Mouse (Mus musculus): Measurements from ENCODE around the gene Nudt7. TPM values are rescaled to one million over a fixed set of nuclear protein-coding genes. Genes with fewer than 3 reads are reported as not detected.

Nudt7 gene
- polyA plus RNA-seq, 1 experiment = 3.4 TPM

GRCm38 (mm10) chr8:114142199-114142598 lies 8.8 kb downstream of the Nudt7 start:
- no peaks in the 10 kb centered on the region for H3K4me1 ChIP-seq (ENCODE audit: control insufficient read depth, insufficient read depth, insufficient read length)
- DNase-seq (ENCODE audit: low read depth in 1 of 2, low spot score in 2 of 2) = no peak
- no peak overlapping the region for H3K27ac ChIP-seq (ENCODE audit: insufficient read depth, low read length)
- H3K4me3 ChIP-seq (ENCODE audit: extremely low read depth, insufficient read depth, insufficient read length) = no peak overlapping the region
- TF ChIP-seq POLR2A (IDR thresholded peaks at IDR 0.05; ENCODE audit: low read depth, low read length) (no peak), CTCF (IDR thresholded peaks at IDR 0.05; ENCODE audit: extremely low read depth, insufficient read depth, insufficient read length, insufficient replicate concordance) (no peak)
- 0 out of 2 replicates have a peak, but pooled peaks cover 1% of the 10 kb centered on the region for H3K36me3 ChIP-seq (ENCODE audit: control insufficient read depth, insufficient read depth, low read length)
- H3K27me3 ChIP-seq (ENCODE audit: control insufficient read depth, insufficient read depth, low read length) = no peaks in the 10 kb centered on the region

- Histone ChIP-seq H3K36me3 (ENCODE audit: control insufficient read depth, insufficient read depth, low read length) (peaks cover 8% of the 10 kb centered on the region), H3K4me1 (ENCODE audit: control insufficient read depth, insufficient read depth, insufficient read length) (no peaks in the 10 kb centered on the region), H3K27ac (ENCODE audit: insufficient read depth, low read length) (no peak overlapping the region), H3K4me3 (ENCODE audit: extremely low read depth, insufficient read depth, insufficient read length) (no peak overlapping the region), H3K27me3 (ENCODE audit: control insufficient read depth, insufficient read depth, low read length) (no peaks in the 10 kb centered on the region)
- DNase-seq (ENCODE audit: low read depth in 1 of 2, low spot score in 2 of 2) = no peak
- TF ChIP-seq POLR2A (IDR thresholded peaks at IDR 0.05; ENCODE audit: low read depth, low read length) (no peak), CTCF (IDR thresholded peaks at IDR 0.05; ENCODE audit: extremely low read depth, insufficient read depth, insufficient read length, insufficient replicate concordance) (no peak)
- 73% methylated on average over 4 of the region's 4 CpGs for WGBS
These were observed 10.4 kb downstream of the Nudt7 start for GRCm38 (mm10) chr8:114143645-114144290.

DNA sequence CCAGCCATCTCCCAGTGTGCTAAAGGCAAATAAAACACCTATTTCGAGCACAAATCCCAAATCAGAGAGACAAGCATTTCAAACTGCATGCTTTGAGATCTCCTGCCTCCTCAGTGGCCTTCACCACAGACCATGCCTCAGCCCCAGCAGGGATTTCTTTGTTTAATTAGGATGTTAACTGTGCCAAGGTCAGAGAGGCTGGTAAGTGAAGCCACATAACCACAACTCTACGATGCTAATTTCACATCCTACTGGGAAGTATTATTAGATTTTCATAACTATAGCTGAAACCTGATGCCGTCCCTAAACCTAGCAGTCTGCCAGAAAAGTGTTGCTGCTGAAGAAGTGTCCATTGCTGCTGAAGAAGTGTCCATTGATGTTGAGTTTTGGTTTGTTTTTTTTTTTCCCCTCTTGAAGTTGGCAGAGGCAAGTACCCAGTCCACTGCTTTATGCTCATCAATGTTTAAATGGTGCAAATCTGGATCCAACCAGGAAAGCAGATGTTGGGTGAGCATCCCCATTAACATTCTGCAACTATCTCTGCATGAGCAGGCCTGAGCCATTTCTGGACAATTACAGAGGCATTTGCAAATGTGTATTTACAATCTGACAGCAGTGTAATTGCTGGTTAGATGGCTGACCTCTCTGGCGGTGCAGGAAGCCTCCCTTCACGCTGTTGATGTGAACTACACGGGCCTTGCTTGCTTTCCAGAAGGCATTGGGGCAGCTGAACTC lies 20.1 kb downstream of the Nudt7 start:
- Histone ChIP-seq H3K36me3 (ENCODE audit: control insufficient read depth, insufficient read depth, low read length) (peaks cover 8% of the 10 kb centered on the region), H3K4me1 (ENCODE audit: control insufficient read depth, insufficient read depth, insufficient read length) (no peaks in the 10 kb centered on the region), H3K27me3 (ENCODE audit: control insufficient read depth, insufficient read depth, low read length) (no peaks in the 10 kb centered on the region), H3K4me3 (ENCODE audit: extremely low read depth, insufficient read depth, insufficient read length) (no peak overlapping the region), H3K27ac (ENCODE audit: insufficient read depth, low read length) (no peak overlapping the region)
- no peak for TF ChIP-seq CTCF (IDR thresholded peaks at IDR 0.05; ENCODE audit: extremely low read depth, insufficient read depth, insufficient read length, insufficient replicate concordance)
- no peak for TF ChIP-seq POLR2A (IDR thresholded peaks at IDR 0.05; ENCODE audit: low read depth, low read length)
- 82% methylated on average over 6 of the region's 6 CpGs for WGBS
- no peak for DNase-seq (ENCODE audit: low read depth in 1 of 2, low spot score in 2 of 2)

GRCm38 (mm10) chr8:114158586-114158985 lies 25.2 kb downstream of the Nudt7 start:
- Histone ChIP-seq H3K27ac (ENCODE audit: insufficient read depth, low read length) (no peak overlapping the region), H3K4me1 (ENCODE audit: control insufficient read depth, insufficient read depth, insufficient read length) (no peaks in the 10 kb centered on the region), H3K4me3 (ENCODE audit: extremely low read depth, insufficient read depth, insufficient read length) (no peak overlapping the region), H3K36me3 (ENCODE audit: control insufficient read depth, insufficient read depth, low read length) (no peaks in the 10 kb centered on the region), H3K27me3 (ENCODE audit: control insufficient read depth, insufficient read depth, low read length) (no peaks in the 10 kb centered on the region)
- 60% methylated on average over 2 of the region's 2 CpGs for WGBS
- TF ChIP-seq POLR2A (IDR thresholded peaks at IDR 0.05; ENCODE audit: low read depth, low read length) (no peak), CTCF (IDR thresholded peaks at IDR 0.05; ENCODE audit: extremely low read depth, insufficient read depth, insufficient read length, insufficient replicate concordance) (no peak)
- no peak for DNase-seq (ENCODE audit: low read depth in 1 of 2, low spot score in 2 of 2)

GRCm38 (mm10) chr8:114159666-114160065 lies 26.3 kb downstream of the Nudt7 start:
- WGBS = 81% methylated on average over 3 of the region's 3 CpGs
- no peak for DNase-seq (ENCODE audit: low read depth in 1 of 2, low spot score in 2 of 2)
- no peak overlapping the region for H3K27ac ChIP-seq (ENCODE audit: insufficient read depth, low read length)
- TF ChIP-seq POLR2A (IDR thresholded peaks at IDR 0.05; ENCODE audit: low read depth, low read length) (no peak), CTCF (IDR thresholded peaks at IDR 0.05; ENCODE audit: extremely low read depth, insufficient read depth, insufficient read length, insufficient replicate concordance) (no peak)
- H3K4me3 ChIP-seq (ENCODE audit: extremely low read depth, insufficient read depth, insufficient read length) = no peak overlapping the region
- H3K27me3 ChIP-seq (ENCODE audit: control insufficient read depth, insufficient read depth, low read length) = no peaks in the 10 kb centered on the region
- H3K4me1 ChIP-seq (ENCODE audit: control insufficient read depth, insufficient read depth, insufficient read length) = no peaks in the 10 kb centered on the region
- H3K36me3 ChIP-seq (ENCODE audit: control insufficient read depth, insufficient read depth, low read length) = no peaks in the 10 kb centered on the region

DNA sequence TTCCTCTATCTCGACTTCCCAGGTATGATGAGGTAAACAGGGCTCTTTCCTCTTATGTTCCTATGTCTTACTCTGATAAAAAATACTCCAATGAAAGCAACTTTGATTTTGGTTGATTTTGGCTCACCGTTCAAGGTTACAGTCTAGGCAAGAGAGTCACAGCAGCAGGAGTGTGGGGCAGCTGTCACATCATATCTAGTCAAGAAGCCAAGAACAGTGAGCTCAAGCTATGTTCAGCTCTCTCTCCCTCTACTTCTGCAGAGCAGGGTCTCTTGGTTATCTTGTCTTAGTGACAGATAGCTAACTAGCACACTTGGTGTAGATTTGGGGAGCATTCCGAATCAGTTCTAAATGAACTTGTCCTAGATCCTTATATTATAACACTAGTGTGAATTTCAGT lies 30.5 kb downstream of the Nudt7 start:
- Histone ChIP-seq H3K27me3 (ENCODE audit: control insufficient read depth, insufficient read depth, low read length) (no peaks in the 10 kb centered on the region), H3K27ac (ENCODE audit: insufficient read depth, low read length) (no peak overlapping the region), H3K36me3 (ENCODE audit: control insufficient read depth, insufficient read depth, low read length) (no peaks in the 10 kb centered on the region), H3K4me1 (ENCODE audit: control insufficient read depth, insufficient read depth, insufficient read length) (no peaks in the 10 kb centered on the region), H3K4me3 (ENCODE audit: extremely low read depth, insufficient read depth, insufficient read length) (no peak overlapping the region)
- 85% methylated on average over 3 of the region's 3 CpGs for WGBS
- no peak for DNase-seq (ENCODE audit: low read depth in 1 of 2, low spot score in 2 of 2)
- TF ChIP-seq POLR2A (IDR thresholded peaks at IDR 0.05; ENCODE audit: low read depth, low read length) (no peak), CTCF (IDR thresholded peaks at IDR 0.05; ENCODE audit: extremely low read depth, insufficient read depth, insufficient read length, insufficient replicate concordance) (no peak)

Measured in spleen, adult 2 months (tissue).